Mouse (Mus musculus): ENCODE results near the gene Tbx6. TPM values are rescaled to one million over a fixed set of nuclear protein-coding genes. Genes with fewer than 3 reads are reported as not detected.

Tbx6 gene
- total and polyA plus RNA-seq, 3 experiments: 0.12 to 0.15 TPM; not detected in 1

DNA sequence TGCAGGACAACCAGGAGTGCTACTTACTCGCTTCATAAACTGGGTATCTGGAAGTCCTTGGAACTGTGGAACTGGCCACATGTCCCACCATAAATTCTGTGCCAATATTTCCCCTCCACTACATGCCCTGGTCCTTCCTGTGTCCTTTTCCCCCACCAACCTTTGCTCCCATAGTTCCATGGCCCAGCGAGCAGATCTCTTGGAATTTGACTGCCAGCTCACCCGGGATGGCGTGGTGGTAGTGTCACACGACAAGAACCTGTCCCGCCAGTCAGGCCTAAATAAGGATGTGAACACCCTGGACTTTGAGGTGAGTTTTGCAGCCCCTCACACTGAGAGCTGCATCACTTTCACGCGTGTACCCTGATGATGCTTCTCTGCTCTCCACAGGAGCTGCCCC is 14.3 kb upstream of the Tbx6 start:
- Histone ChIP-seq H3K4me3 (ENCODE audit: control insufficient read depth in 1 of 2, insufficient read depth in 1 of 2, low read depth in 2 of 2, low read length in 2 of 2) (no peak overlapping the region), H3K36me3 (ENCODE audit: control insufficient read depth in 1 of 2, insufficient read depth in 2 of 2, low read length in 2 of 2) (peaks cover 0 to 8% of the 10 kb centered on the region in 2 experiments; a peak in 2 of 4 replicates), H3K27ac (ENCODE audit: control insufficient read depth, low read depth, low read length) (no peak overlapping the region), H3K27me3 (ENCODE audit: control insufficient read depth in 1 of 2, insufficient read depth in 2 of 2, low read length in 2 of 2) (no peaks in the 10 kb centered on the region), H3K4me1 (ENCODE audit: control insufficient read depth in 1 of 2, insufficient read depth in 2 of 2, low read length in 2 of 2) (peaks cover 5 to 10% of the 10 kb centered on the region in 2 experiments; a peak in 1 of 4 replicates), H3K9ac (ENCODE audit: control insufficient read depth, low read depth, low read length, poor library complexity, severe bottlenecking) (no peak overlapping the region), H3K9me3 (replicated peaks; ENCODE audit: insufficient read depth, low read length) (no peaks in the 10 kb centered on the region), H3K79me2 (ENCODE audit: control insufficient read depth, insufficient read depth, low read length, poor library complexity) (no peaks in the 10 kb centered on the region)
- TF ChIP-seq ELF1 (IDR thresholded peaks at IDR 0.05; ENCODE audit: low read depth, low read length) (no peak), JUND (IDR thresholded peaks at IDR 0.05; ENCODE audit: low read depth, low read length) (no peak), MAZ (IDR thresholded peaks at IDR 0.05; ENCODE audit: low read depth, low read length) (no peak), MEF2A (IDR thresholded peaks at IDR 0.05; ENCODE audit: extremely low read depth, insufficient replicate concordance, low read depth, low read length, poor library complexity, severe bottlenecking) (no peak), USF1 (IDR thresholded peaks at IDR 0.05; ENCODE audit: low read depth, low read length) (no peak), ETS1 (IDR thresholded peaks at IDR 0.05; ENCODE audit: low read depth, low read length) (no peak), KAT2A (conservative IDR thresholded peaks at IDR 0.05; ENCODE audit: low read depth, low read length) (no peak)
- no peak for DNase-seq (ENCODE audit: low read depth, low spot score)

DNA sequence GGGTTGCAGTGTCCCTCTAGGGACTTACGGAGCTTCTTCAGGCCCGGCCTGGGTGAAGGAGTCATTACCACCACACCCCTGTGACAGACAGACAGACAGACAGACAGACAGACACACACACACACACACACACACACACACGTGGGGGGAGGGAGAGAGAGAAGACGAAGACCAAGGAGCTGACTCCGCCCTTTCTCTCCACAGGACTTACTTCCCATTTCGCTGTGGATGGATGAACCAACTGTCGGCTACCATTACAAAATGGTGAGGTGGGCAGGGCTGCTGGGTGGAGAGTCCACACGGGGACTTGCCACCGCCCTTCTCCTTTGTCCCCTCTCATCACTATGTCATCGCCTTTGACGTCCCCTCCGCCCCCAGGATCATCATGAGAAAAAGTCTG is 10.5 kb upstream of the Tbx6 start:
- Histone ChIP-seq H3K36me3 (ENCODE audit: control insufficient read depth in 1 of 2, insufficient read depth in 2 of 2, low read length in 2 of 2) (peaks cover 0 to 12% of the 10 kb centered on the region in 2 experiments; a peak in 2 of 4 replicates), H3K4me3 (ENCODE audit: control insufficient read depth in 1 of 2, insufficient read depth in 1 of 2, low read depth in 2 of 2, low read length in 2 of 2) (peak overlapping the region; percentile 70 to 75)
- TF ChIP-seq CHD1 (IDR thresholded peaks at IDR 0.05; ENCODE audit: low read depth, low read length) (no peak), POLR2AphosphoS2 (IDR thresholded peaks at IDR 0.05; ENCODE audit: low read length) (no peak), CHD2 (IDR thresholded peaks at IDR 0.05; ENCODE audit: low read length) (no peak), BHLHE40 (IDR thresholded peaks at IDR 0.05; ENCODE audit: borderline replicate concordance, low read depth, low read length) (no peak), TBP (IDR thresholded peaks at IDR 0.05; ENCODE audit: low read depth, low read length) (peak; percentile 35; the same call in 1 of the 2 replicates), RCOR1 (IDR thresholded peaks at IDR 0.05; ENCODE audit: low read depth, low read length) (0 out of 2 replicates have a peak, but pooled peaks have one; percentile 13), NRF1 (IDR thresholded peaks at IDR 0.05; ENCODE audit: insufficient read depth, low read depth, low read length, poor library complexity, severe bottlenecking) (no peak), KAT2A (conservative IDR thresholded peaks at IDR 0.05; ENCODE audit: low read depth, low read length) (no peak), MYB (IDR thresholded peaks at IDR 0.05; ENCODE audit: low read depth, low read length) (no peak; the same call in 1 of the 2 replicates), UBTF (IDR thresholded peaks at IDR 0.05; ENCODE audit: borderline replicate concordance, insufficient read depth, low read depth, low read length) (no peak), HCFC1 (IDR thresholded peaks at IDR 0.05; ENCODE audit: low read depth, low read length) (peak; percentile 37; the same call in 1 of the 2 replicates), POLR2A (IDR thresholded peaks at IDR 0.05; ENCODE audit: control insufficient read depth in 1 of 2, insufficient read depth in 1 of 2, low read depth in 1 of 2, low read length in 2 of 2, poor library complexity in 1 of 2) (peak; percentile 50 to 51; a peak in 2 of 4 replicates), NELFE (IDR thresholded peaks at IDR 0.05; ENCODE audit: low read depth, low read length) (no peak), E2F4 (IDR thresholded peaks at IDR 0.05; ENCODE audit: borderline replicate concordance, low read depth, low read length) (no peak), ZNF384 (IDR thresholded peaks at IDR 0.05; ENCODE audit: low read depth, low read length) (no peak), TAL1 (IDR thresholded peaks at IDR 0.05; ENCODE audit: low read length) (no peak), EP300 (IDR thresholded peaks at IDR 0.05; ENCODE audit: low read depth in 1 of 2, low read length in 2 of 2) (0 out of 4 replicates have a peak, but pooled peaks have one; percentile 11 to 27), RAD21 (IDR thresholded peaks at IDR 0.05; ENCODE audit: low read depth, low read length) (no peak), SIN3A (IDR thresholded peaks at IDR 0.05; ENCODE audit: low read length) (no peak; the same call in 1 of the 2 replicates), POLR2AphosphoS5 (IDR thresholded peaks at IDR 0.05; ENCODE audit: borderline replicate concordance, low read depth, low read length) (no peak), CTCF (IDR thresholded peaks at IDR 0.05 in 2 of 3, conservative IDR thresholded peaks at IDR 0.05 in 1 of 3; ENCODE audit: control insufficient read depth in 1 of 3, insufficient read depth in 1 of 3, low read depth in 2 of 3, low read length in 3 of 3, poor library complexity in 1 of 3, severe bottlenecking in 1 of 3) (no peak), MAFK (IDR thresholded peaks at IDR 0.05; ENCODE audit: borderline replicate concordance, low read depth, low read length) (no peak), ETS1 (IDR thresholded peaks at IDR 0.05; ENCODE audit: low read depth, low read length) (peak; percentile 44; the same call in 1 of the 2 replicates), SMC3 (IDR thresholded peaks at IDR 0.05; ENCODE audit: low read depth, low read length) (no peak), TCF12 (IDR thresholded peaks at IDR 0.05; ENCODE audit: low read depth, low read length) (0 out of 2 replicates have a peak, but pooled peaks have one; percentile 29), USF2 (IDR thresholded peaks at IDR 0.05; ENCODE audit: borderline replicate concordance in 1 of 2, insufficient read depth in 1 of 2, low read depth in 1 of 2, low read length in 2 of 2) (no peak)

More for the DNA sequence above, 10.5 kb upstream of the Tbx6 start:
- H3K27ac ChIP-seq (ENCODE audit: control insufficient read depth, low read depth, low read length): peak overlapping the region; percentile 53
- H3K9me3 ChIP-seq (replicated peaks; ENCODE audit: insufficient read depth, low read length): no peaks in the 10 kb centered on the region
- no peaks in the 10 kb centered on the region for H3K27me3 ChIP-seq (ENCODE audit: control insufficient read depth in 1 of 2, insufficient read depth in 2 of 2, low read length in 2 of 2)
- H3K4me1 ChIP-seq (ENCODE audit: control insufficient read depth in 1 of 2, insufficient read depth in 2 of 2, low read length in 2 of 2): peaks cover 5 to 10% of the 10 kb centered on the region in 2 experiments; a peak in 2 of 4 replicates
- H3K79me2 ChIP-seq (ENCODE audit: control insufficient read depth, insufficient read depth, low read length, poor library complexity): no peaks in the 10 kb centered on the region
- H3K9ac ChIP-seq (ENCODE audit: control insufficient read depth, low read depth, low read length, poor library complexity, severe bottlenecking): peak overlapping the region; percentile 65
- DNase-seq (ENCODE audit: low read depth, low spot score): peak; percentile 91
